Mouse (Mus musculus) granulocyte monocyte progenitor cell, adult 5-6 weeks (primary cell): ENCODE data around the gene 4933430I17Rik. TPM values are rescaled to one million over a fixed set of nuclear protein-coding genes. Genes with fewer than 3 reads are reported as not detected.

ENCODE experiments used
- ATAC-seq: replicated peaks from 2 replicates; pipeline ENCODE4 v1.8.0; 2016; ENCODE audit warnings: mild to moderate bottlenecking, moderate TSS enrichment, inconsistent platforms; ENCODE audit not compliant: poor library complexity, severe bottlenecking
- total RNA-seq, 2 experiments: library from RNA; stranded (forward) in 1 of 2; stranded (reverse) in 1 of 2; fragments of 200-712, 200-1000 nt in 1 of 2; fragments of >200 nt in 1 of 2; fragmentation: Nextera tagmentation in 1 of 2; gene quantifications; 2 replicates each; pipeline ENCODE4 v1.2.3; 2014 to 2017

Gene 4933430I17Rik
- total RNA-seq, 2 experiments from 2014 or later: 0.72 TPM; not detected in 1

GRCm38 (mm10) chr4:62533729-62534128 is 8.6 kb downstream of the 4933430I17Rik start:
- no peak for ATAC-seq

GRCm38 (mm10) chr4:62541802-62542201 is 16.6 kb downstream of the 4933430I17Rik start:
- ATAC-seq: no peak

- no peak for ATAC-seq
These were observed 18.6 kb downstream of the 4933430I17Rik start for GRCm38 (mm10) chr4:62543782-62544181.

- no peak for ATAC-seq
These were observed 19.6 kb downstream of the 4933430I17Rik start for GRCm38 (mm10) chr4:62544801-62545200.

- ATAC-seq: no peak
These were observed 26.8 kb downstream of the 4933430I17Rik start for GRCm38 (mm10) chr4:62551966-62552365.

- ATAC-seq: no peak
These were observed 32.3 kb downstream of the 4933430I17Rik start for GRCm38 (mm10) chr4:62557436-62557835.

GRCm38 (mm10) chr4:62559797-62560329 is 34.7 kb downstream of the 4933430I17Rik start, which contains the start of gene Rgs3:
Gene Rgs3 (plus strand): TSS chr4:62559847.
- ATAC-seq: no peak

GRCm38 (mm10) chr4:62560963-62561629 is 35.9 kb downstream of the 4933430I17Rik start:
- peak; percentile 94 for ATAC-seq

- ATAC-seq: no peak
These were observed 36.4 kb downstream of the 4933430I17Rik start for GRCm38 (mm10) chr4:62561630-62562001.

GRCm38 (mm10) chr4:62562006-62562405 is 36.8 kb downstream of the 4933430I17Rik start:
- ATAC-seq: no peak

- no peak for ATAC-seq
These were observed 41.4 kb downstream of the 4933430I17Rik start for GRCm38 (mm10) chr4:62566530-62566929.

- ATAC-seq: no peak
These were observed 42.5 kb downstream of the 4933430I17Rik start for GRCm38 (mm10) chr4:62567696-62568095.

GRCm38 (mm10) chr4:62568359-62568758 is 43.2 kb downstream of the 4933430I17Rik start:
- ATAC-seq: no peak

GRCm38 (mm10) chr4:62569603-62570002 is 44.4 kb downstream of the 4933430I17Rik start:
- ATAC-seq: no peak

- no peak for ATAC-seq
These were observed 44.9 kb downstream of the 4933430I17Rik start for GRCm38 (mm10) chr4:62570029-62570428.

GRCm38 (mm10) chr4:62582365-62583264 is 57.4 kb downstream of the 4933430I17Rik start:
- peak; percentile 15; the same call in 1 of the 2 replicates for ATAC-seq

- peak; percentile 79 for ATAC-seq
These were observed 58.3 kb downstream of the 4933430I17Rik start for GRCm38 (mm10) chr4:62583265-62584092.

GRCm38 (mm10) chr4:62587067-62587466 is 61.9 kb downstream of the 4933430I17Rik start:
- ATAC-seq: no peak

GRCm38 (mm10) chr4:62590878-62591277 is 65.7 kb downstream of the 4933430I17Rik start:
- ATAC-seq: peak; percentile 57; the same call in 1 of the 2 replicates

- 0 out of 2 replicates have a peak, but pooled peaks have one; percentile 30 for ATAC-seq
These were observed 66.2 kb downstream of the 4933430I17Rik start for GRCm38 (mm10) chr4:62591326-62591725.
